Mouse (Mus musculus) Muller cell, postnatal 12 days (primary cell): ENCODE results near the gene Il17rc.

Experiments
- DNase-seq: peaks from one replicate; pipeline ENCODE4 v3.0.0-alpha.2; 2015; ENCODE audit errors: inconsistent ontology term

The Il17rc gene

DNA sequence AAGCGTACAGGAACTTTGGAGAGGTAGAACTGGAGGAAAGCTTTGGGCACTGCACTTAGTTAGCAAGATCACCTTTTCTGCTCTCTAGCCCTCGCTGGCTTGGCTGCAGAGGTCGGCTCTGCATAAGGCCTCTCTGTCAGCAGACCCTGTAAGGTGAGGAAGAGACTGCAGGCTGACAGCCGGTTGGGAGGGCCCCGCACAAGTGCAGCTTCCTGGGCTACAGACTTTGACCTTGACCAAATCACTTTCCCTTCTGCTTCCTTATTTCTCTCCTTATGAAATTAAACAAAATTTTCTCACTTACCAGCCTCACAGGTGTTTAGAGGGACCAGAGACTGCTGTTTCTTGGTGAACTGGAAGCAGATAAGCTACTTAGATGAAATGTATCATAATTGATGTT is 16.2 kb upstream of the Il17rc start:
- no peak for DNase-seq

DNA sequence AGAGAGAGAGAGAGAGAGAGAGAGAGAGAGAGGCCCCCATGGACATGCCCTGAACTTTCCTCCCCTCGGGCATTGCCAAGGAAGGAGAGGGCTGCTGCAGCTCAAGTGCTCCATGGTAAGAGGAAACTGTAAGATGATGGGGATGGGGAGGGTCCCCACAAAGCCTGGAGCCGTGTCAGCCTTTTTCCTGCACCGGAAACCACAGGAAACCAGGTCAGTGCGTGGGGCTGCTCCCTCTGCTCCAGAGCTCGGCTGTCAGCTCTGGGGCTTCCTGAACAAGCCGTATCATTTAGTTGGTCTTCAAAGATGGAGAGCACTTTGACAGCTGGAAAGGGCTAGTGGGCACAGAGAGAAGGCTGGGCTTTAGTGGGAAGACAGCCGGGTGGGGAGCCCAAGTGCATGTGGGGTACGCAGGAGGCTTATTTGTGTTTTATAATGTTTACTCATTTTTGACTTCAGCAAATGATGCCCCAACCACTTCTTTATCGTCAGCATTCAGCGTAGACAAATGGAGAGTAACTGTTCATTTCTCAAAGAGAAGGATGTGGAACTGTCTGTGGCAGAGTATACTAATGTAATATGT is 13.2 kb upstream of the Il17rc start, which contains the start of gene Il17re:
TSS of gene Il17re (plus strand) at position 533 of the 583 bp plus-strand sequence.
- no peak for DNase-seq

DNA sequence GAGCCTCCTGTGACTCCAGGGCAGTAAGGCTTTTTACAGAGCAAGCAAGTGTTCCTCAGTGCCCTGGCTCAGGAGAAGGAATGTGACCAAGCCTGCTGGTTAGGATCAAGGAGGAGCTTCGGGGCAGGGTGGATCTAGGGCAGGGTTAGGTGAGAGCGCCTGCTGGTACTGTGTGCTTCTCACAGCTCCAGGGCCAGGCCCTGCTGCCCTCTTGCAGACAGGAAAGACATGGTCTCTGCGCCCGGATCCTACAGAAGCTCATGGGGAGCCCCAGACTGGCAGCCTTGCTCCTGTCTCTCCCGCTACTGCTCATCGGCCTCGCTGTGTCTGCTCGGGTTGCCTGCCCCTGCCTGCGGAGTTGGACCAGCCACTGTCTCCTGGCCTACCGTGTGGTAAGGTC is 12.6 kb upstream of the Il17rc start:
- DNase-seq = no peak

DNA sequence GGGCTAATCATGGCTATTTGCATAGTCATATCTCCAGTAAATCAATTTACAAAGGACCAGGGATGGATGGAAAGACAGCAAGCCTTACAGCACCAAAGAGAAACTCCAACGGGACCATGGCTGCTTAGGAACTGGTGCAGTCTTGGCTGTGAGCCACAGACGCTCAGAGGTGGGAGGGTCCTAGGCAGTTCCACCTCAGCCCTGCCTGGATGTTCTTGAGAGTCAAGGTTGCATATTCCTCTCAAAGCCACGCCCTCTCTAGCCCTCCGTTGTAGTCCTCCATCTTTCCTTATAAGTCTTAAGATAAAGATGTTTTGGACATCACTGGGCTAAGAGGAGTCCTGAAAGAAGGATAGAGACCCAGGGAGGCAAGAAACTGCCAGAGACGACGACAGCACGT is 7.2 kb upstream of the Il17rc start:
- DNase-seq = no peak

DNA sequence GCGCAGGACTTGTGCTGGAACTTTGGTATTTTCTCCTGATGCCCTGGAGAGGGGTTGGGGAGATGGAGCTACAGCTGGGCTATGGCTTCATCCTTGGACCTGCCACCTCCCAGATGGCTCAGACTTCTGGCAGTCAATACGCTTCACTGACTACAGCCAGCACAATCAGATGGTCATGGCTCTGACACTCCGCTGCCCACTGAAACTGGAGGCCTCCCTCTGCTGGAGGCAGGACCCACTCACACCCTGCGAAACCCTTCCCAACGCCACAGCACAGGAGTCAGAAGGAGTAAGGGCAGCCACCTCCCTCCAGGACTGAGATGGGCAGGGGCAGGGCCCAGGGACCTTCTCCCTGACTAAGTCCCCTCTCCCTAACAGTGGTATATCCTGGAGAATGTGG is 5.6 kb upstream of the Il17rc start:
- DNase-seq = peak; percentile 52

DNA sequence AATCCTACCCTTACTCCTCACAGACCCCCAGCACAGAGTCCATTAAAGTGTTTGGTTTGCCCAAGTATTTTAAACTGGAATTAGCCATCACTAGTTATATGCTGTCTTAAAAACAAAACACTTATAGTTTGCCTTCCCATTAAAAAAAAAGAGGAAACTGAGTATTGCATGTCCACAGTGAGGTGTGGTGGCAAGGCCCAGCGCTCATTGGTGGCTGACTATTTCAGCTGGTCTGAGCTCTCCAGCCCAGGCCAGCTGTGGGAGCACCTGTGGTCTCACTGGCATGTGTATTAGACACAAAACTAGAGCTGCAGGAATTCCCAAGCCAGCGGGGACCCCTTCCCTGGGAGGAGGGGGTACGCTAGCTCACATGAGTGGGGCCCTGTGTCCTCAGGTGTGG is 2.7 kb upstream of the Il17rc start:
- DNase-seq = no peak

DNA sequence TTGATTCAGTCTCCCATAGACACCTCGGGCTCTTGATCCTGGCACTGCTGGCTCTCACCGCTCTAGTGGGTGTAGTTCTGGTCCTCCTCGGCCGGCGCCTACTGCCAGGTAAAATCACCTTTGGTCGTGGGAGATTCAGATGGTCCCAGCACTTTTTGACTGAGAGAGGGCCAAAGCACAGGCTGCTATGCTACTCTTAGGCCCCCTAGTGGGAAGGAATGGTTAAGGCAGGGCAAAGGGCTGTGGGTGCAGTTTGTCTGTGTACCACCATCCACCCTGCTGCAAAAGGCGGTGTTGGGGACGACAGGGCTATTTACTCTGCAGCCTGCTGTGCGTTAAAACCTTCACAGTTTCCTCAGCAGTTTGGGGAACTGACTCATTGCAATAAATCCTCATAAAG is 2.2 kb upstream of the Il17rc start:
- peak; percentile 69 for DNase-seq

DNA sequence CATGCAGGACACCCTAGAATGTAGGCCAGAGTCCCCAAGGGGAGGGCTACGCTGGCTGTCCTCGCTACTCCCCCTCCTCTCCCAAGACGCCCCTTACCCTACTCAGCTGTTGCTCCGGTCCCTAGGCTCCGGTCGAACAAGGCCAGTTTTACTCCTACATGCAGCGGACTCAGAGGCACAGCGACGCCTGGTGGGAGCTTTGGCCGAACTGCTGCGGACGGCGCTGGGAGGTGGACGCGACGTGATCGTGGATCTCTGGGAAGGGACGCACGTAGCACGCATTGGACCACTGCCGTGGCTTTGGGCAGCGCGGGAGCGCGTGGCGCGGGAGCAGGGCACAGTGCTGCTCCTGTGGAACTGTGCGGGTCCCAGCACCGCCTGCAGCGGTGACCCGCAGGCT is 1.8 kb upstream of the Il17rc start:
- DNase-seq = peak; percentile 70

DNA sequence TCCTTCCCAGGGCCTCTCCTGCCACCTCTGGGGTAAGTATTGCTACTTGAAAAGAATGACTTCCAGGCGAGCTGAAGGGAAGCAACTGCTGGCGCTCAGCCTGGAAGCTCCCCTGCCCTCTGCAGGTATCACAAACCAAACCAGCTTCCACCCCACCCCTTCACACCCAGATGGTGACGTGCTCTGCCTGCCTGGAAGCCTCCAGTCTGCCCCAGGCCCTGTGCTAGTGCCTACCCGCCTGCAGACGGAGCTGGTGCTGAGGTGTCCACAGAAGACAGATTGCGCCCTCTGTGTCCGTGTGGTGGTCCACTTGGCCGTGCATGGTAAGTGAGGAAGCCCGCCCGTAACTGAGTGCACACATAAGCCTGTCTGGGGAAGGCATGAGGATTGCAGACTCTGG is 834 bp downstream of the Il17rc start:
- DNase-seq = no peak

DNA sequence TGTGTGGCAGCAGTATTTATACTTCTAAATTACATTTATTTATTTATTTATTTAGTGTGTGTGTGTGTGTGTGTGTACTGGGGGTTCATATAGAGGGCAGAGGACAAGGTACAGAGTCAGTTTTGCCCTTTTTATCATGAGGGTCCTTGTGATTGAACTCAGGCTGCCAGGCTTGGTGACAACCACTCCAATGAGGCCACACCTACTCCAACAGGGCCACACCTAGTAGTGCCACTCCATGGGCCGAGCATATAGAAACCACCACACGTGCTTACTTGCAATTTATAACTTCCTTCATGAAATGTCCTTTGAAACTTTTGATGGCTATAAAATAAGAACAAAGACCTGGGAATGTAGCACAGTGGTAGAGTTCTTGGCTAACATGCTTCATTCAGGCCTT is 2.0 kb downstream of the Il17rc start:
- DNase-seq = no peak

DNA sequence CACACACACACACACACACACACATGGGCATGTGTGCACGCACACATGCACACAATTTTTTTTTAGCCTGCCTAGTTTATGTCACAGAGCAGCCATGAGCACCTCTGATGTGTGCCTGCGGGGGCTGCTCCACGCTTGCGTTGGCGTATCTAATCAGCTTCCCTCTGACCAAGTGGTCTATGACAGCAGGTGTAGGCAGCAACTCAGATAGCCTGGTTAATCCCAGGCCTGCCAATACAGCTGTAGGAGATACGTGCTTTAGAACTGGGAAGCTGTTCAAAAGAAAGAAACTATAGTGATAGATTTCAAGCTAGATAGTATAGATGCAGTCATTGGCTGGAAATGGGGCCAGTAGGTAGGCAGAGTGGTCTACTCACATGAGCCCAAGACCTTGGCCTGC is 2.5 kb downstream of the Il17rc start:
- DNase-seq = no peak

DNA sequence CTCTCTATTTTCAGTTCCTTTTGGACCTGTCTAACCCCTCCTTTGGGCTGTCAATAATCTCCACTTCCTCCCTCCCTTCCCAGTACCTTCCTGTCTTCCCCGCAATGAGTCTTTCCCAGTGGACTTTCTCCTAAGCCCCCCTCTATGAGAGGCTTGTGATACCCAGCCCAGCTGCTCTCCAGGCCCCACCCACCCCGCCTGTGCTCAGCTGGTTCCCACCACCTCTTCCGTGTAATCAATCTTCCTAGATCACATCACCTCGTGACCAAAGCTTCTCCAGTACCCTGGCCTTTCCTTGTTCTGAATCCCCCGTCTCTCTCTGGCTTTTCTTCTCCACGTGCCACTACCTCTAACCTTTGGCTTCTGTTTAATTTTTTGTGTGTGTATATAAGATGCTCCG is 6.1 kb downstream of the Il17rc start:
- no peak for DNase-seq

DNA sequence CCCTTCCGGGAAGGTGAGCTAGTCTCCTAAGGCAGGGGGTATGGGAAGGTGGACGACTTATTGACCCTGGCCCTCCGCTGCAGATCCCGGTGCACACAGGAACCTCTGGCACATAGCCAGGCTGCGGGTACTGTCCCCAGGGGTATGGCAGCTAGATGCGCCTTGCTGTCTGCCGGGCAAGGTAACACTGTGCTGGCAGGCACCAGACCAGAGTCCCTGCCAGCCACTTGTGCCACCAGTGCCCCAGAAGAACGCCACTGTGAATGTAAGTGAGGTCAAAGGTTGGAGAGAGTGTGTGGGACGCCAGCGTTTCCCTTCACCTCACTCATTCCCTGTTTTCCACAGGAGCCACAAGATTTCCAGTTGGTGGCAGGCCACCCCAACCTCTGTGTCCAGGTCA is 7.7 kb downstream of the Il17rc start:
- no peak for DNase-seq

DNA sequence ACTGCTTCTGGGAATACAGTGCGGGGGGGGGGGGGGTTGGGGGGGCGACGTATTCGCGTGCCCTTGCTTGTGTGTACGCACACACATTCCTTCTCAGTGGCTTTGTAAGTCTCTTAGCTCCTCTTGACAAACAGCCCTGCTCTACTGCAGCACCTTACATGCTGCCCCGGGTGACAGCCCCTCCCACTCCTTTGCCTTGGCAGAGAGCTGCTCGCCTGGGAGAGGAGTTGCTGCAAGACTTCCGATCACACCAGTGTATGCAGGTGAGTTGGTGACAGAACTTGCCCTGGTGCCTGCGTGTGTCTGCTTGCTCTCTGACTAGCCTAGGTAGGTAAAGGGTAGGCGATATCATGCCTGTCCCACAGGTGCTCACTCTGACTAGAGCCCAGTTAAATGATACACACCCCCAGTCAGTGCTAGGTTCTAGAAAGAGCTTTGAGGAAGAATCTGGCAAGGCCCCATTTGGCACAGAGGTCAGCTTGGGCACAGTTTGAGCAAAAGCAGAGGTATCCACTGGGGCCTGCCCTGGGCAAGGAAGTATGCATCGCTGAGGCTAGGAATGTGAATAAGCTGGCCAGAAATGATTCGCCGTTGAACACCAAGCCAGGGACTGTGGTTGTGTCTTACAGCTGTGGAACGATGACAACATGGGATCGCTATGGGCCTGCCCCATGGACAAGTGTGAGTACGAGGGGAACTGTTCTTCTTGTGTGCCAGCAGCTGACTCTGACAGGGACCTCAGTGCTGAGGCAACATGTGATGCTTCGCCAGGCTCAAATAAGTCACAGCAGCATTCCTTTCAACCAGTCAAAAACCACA is 9.5 kb downstream of the Il17rc start:
- peak; percentile 95 for DNase-seq

DNA sequence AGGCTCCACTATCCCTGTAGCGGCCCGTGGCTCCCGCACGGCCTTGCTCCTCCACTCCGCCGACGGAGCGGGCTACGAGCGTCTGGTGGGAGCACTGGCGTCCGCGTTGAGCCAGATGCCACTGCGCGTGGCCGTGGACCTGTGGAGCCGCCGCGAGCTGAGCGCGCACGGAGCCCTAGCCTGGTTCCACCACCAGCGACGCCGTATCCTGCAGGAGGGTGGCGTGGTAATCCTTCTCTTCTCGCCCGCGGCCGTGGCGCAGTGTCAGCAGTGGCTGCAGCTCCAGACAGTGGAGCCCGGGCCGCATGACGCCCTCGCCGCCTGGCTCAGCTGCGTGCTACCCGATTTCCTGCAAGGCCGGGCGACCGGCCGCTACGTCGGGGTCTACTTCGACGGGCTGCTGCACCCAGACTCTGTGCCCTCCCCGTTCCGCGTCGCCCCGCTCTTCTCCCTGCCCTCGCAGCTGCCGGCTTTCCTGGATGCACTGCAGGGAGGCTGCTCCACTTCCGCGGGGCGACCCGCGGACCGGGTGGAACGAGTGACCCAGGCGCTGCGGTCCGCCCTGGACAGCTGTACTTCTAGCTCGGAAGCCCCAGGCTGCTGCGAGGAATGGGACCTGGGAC is 11.4 kb downstream of the Il17rc start:
- DNase-seq = no peak

DNA sequence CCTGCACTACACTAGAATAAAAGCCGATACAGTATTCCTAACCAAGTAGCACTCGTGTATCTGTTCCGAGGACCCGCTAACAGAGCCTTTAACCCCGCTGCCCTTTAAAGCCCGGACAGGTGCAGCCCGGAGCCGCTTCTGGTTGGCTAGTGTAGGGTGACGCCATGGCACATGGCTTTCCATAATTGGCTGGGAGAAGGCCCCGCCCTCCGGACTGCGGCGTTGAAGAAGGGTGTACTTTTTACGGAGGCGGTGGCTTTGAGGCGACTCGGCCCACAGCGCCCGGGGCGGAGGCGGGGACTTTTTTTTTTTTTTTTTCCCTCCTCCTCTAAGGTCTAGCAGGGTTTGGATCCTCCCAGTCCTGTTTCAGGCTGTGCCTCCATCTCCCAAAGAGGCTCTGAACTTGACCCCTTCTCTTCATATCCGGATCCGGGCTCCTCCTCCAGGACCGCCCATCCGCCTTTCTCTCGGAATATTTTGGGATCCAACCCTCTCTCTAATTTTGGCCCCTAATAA is 11.9 kb downstream of the Il17rc start, which contains the start of gene Creld1:
TSS of gene Creld1 (plus strand) at position 198 of the 516 bp plus-strand sequence.
- peak; percentile 99 for DNase-seq

DNA sequence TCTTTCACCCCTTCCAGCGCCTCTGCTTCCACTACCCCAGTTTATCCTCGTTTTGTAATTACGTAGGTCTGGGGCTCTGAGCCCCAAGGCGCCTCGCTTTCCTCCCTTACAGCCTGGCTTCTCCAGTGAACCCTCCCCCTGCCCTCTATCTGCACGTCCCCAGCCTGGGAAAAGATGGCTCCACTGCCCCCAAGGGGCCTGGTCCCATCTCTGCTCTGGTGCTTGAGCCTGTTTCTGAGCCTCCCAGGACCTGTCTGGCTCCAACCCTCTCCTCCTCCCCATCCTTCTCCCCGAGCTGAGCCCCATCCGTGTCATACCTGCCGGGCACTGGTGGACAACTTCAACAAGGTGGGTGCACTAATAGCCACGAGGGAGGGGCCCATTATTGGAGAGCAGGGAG is 12.5 kb downstream of the Il17rc start:
- no peak for DNase-seq

DNA sequence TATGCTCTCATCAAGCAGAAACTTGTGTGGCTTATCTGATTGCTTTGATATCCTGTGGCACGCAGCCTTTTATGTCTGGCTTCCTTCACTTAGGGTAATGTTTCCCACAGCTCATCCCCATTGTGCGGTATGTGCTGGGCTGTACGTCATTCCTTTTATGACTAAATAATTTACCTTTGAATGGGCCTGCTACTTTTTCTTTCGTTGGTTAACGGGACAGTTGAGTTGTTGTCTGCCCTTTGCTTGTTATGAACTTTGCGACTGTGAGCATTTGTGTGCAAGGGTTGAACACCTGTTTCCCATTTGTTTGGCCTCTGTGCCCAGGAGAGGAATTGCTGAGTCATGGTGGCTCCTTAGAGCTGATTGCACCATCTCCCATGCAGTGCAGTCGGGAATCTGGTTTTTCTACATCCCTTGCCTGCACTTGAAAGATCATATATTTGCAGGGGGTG is 15.9 kb downstream of the Il17rc start:
- peak; percentile 42 for DNase-seq

DNA sequence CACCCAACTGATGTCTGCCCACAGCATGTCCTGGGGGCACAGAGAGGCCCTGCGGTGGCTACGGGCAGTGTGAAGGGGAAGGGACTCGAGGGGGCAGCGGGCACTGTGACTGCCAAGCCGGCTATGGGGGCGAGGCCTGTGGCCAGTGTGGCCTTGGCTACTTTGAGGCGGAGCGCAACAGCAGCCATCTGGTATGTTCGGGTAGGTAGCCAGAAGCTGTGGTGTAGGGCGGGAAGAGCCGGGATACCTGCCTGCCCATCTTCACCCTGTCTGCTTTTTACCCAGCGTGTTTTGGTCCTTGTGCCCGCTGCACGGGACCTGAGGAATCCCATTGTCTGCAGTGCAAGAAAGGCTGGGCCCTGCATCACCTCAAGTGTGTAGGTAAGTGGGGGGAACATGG is 18.2 kb downstream of the Il17rc start:
- no peak for DNase-seq

DNA sequence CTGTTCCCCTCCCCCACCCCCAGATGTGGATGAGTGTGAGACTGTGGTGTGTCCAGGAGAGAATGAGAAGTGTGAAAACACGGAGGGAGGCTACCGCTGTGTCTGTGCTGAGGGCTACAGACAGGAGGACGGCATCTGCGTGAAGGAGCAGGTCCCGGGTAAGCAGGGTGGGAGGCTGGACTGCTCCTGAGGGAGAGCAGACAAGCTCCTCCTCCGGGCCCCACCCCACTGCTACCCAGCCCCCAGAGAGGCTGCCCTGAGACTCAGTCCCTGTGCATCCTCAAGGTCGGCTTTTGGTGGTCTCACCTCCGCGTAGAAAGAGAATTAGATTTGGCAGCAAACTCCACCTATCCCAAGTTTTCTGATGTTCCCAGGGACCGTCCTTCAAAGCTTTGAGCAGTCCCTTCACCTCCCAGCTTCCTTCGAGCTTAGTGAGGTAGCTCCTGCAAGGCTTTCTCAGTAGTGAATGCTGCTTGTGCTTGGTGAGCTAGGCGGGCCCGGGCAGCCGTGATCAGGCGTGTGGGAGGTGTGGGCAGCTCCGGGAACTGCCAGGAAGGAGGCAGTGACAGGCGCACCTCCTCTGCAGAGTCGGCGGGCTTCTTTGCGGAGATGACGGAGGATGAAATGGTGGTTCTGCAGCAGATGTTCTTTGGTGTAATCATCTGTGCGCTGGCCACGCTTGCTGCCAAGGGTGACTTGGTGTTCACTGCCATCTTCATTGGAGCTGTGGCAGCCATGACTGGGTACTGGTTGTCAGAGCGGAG is 21.1 kb downstream of the Il17rc start:
- DNase-seq = no peak

DNA sequence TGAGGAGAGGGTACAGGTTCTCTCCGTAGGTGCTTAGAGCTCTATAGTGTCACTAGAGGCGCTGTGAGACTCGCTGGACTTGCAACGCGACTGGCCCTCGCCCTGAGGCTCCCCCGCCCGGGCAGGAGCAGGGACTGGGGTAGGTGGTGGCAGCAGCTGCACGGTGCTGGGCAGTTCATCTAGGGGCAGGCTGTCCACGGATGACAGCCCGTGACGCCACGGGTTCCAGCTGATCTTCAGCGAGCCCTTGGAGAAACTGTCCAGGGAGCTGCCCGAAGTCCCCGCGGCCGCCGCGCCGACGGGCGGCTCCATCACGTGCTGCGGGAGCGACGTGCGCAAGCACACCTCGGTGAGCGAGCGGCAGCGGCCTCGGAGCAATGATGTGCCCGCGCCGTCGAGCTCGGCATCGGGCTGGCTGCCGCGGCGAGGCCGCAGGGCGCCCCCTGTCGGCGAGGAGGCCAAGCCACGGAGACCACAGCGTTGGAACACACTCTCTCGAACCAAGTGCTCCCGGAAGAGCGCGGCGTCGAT is 23.1 kb downstream of the Il17rc start:
- DNase-seq = peak; percentile 80
